Mouse (Mus musculus): ENCODE measurements around the gene Zbtb26. TPM values are rescaled to one million over a fixed set of nuclear protein-coding genes. Genes with fewer than 3 reads are reported as not detected.

The Zbtb26 gene
- polyA plus RNA-seq, 1 experiment, result 0.03 TPM

DNA sequence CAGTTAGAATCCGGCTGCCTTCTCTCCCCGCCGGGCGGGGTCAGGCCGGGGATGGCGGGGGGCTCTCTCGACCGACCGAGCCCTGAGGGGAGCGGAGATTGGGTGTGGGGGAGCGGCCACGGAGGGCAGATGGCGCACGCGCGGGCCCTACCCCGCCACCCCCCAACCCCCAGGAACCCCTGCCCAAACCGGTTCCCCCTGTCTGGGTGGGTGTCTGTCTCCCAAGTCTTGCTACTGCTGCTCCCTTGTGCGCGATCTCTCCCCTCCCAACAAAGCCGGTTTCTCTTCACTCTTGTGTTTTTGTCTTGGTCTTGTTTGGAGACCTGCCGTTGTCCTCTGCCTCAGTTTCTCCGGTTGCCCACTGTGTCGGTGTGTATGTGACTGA lies 9.4 kb upstream of the Zbtb26 start:
- TF ChIP-seq TAL1 (IDR thresholded peaks at IDR 0.05; ENCODE audit: low read length) (no peak), GATA1 (IDR thresholded peaks at IDR 0.05; ENCODE audit: low read length) (no peak)
- Histone ChIP-seq H3K4me1 (ENCODE audit: control insufficient read depth) (peaks cover 30% of the 10 kb centered on the region), H3K4me3 (replicated peaks) (peak overlapping the region; percentile 93), H3K9me3 (ENCODE audit: control insufficient read depth, low read length) (no peaks in the 10 kb centered on the region), H3K27me3 (ENCODE audit: control insufficient read depth) (no peaks in the 10 kb centered on the region), H3K36me3 (ENCODE audit: control insufficient read depth) (peaks cover 2% of the 10 kb centered on the region)

DNA sequence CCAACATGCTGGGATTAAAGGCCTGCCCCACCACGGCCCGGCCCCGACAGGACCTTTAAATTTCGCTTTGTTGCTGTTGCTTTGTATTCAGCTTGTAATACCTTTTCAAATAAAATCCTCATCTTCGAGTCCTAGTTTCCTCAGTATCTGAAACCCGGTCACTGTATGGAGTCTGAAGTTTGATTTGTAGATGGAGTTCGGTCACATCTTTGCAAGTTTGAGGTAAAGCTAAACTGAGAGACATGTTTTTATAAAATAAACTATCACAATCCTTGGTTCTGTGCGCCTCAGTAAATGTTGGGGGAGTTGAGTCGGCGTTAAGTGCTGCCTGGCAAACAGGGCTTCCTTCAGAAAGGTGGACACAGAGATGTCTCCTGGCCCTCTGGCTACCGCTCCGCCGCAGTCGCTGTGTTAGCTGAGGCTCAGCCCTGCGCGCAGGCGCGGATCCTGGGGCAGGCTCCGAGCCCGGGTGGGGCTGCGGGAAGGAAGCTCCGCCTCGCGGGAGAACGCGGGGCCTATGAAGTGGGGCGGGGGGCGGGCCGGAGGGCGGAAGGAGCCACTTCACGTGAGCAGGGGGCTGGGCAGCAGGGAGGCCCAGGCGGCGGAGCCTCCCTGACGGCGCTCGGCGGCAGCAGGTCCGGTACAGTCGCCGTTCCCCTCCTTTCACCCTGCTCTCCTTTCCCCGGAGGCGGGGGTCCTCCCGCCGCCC lies 8.9 kb upstream of the Zbtb26 start:
- Histone ChIP-seq H3K9me3 (ENCODE audit: control insufficient read depth, low read length) (no peaks in the 10 kb centered on the region), H3K4me3 (replicated peaks) (peak overlapping the region; percentile 93), H3K36me3 (ENCODE audit: control insufficient read depth) (peaks cover 2% of the 10 kb centered on the region), H3K27me3 (ENCODE audit: control insufficient read depth) (no peaks in the 10 kb centered on the region), H3K4me1 (ENCODE audit: control insufficient read depth) (peaks cover 30% of the 10 kb centered on the region)
- TF ChIP-seq TAL1 (IDR thresholded peaks at IDR 0.05; ENCODE audit: low read length) (no peak), GATA1 (IDR thresholded peaks at IDR 0.05; ENCODE audit: low read length) (no peak)

DNA sequence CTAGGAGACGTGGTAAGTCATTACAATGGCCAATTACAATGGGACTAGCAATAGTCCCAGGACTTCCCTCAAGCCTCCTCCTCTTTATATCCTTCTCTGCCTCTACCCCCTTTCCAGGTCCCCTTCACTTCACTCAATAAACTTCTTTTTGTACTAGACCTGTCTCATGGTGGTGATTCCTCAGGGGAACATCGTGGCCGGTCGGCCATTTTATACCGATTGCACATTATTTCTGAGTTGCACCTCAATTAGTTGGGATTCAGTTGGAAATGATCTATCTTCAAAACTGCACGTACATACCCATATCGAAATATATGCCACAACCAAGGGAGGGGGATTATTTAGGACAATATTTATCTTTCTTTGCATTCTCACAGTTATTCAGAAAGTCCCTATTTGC lies 11.3 kb downstream of the Zbtb26 start:
- no peaks in the 10 kb centered on the region for H3K27me3 ChIP-seq (ENCODE audit: control insufficient read depth)
- no peak for TF ChIP-seq GATA1 (IDR thresholded peaks at IDR 0.05; ENCODE audit: low read length)
- no peak for TF ChIP-seq TAL1 (IDR thresholded peaks at IDR 0.05; ENCODE audit: low read length)
- H3K9me3 ChIP-seq (ENCODE audit: control insufficient read depth, low read length), result no peaks in the 10 kb centered on the region
- H3K36me3 ChIP-seq (ENCODE audit: control insufficient read depth), result peaks cover 43% of the 10 kb centered on the region
- peak overlapping the region; percentile 99 for H3K4me3 ChIP-seq (replicated peaks)
- H3K4me1 ChIP-seq (ENCODE audit: control insufficient read depth), result peaks cover 34% of the 10 kb centered on the region

GRCm38 (mm10) chr2:37430593-37431464 lies 12.1 kb downstream of the Zbtb26 start:
- H3K9me3 ChIP-seq (ENCODE audit: control insufficient read depth, low read length), result no peaks in the 10 kb centered on the region
- peaks cover 34% of the 10 kb centered on the region for H3K4me1 ChIP-seq (ENCODE audit: control insufficient read depth)
- TF ChIP-seq GATA1 (IDR thresholded peaks at IDR 0.05; ENCODE audit: low read length) (no peak), TAL1 (IDR thresholded peaks at IDR 0.05; ENCODE audit: low read length) (no peak)
- H3K4me3 ChIP-seq (replicated peaks), result peak overlapping the region; percentile 99
- no peaks in the 10 kb centered on the region for H3K27me3 ChIP-seq (ENCODE audit: control insufficient read depth)
- H3K36me3 ChIP-seq (ENCODE audit: control insufficient read depth), result peaks cover 39% of the 10 kb centered on the region

DNA sequence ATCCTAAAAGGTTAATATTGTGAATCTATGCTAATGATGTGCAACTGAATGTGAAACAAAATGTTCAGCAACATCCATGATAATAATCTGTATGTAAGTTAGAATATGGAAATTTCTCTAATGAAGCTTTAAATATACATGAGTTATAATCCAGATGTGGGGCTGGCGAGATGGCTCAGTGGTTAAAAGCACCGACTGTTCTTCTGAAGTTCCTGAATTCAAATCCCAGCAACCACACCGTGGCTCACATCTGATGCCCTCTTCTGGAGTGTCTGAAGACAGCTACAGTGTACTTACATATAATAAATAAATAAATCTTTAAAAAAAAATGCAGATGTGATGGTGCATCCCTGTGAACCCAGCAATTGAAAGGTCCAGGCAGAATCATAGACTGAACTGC lies 19.3 kb downstream of the Zbtb26 start:
- peak overlapping the region; percentile 96 for H3K4me3 ChIP-seq (replicated peaks)
- H3K4me1 ChIP-seq (ENCODE audit: control insufficient read depth), result peaks cover 47% of the 10 kb centered on the region
- no peaks in the 10 kb centered on the region for H3K9me3 ChIP-seq (ENCODE audit: control insufficient read depth, low read length)
- H3K36me3 ChIP-seq (ENCODE audit: control insufficient read depth), result peaks cover 42% of the 10 kb centered on the region
- no peak for TF ChIP-seq GATA1 (IDR thresholded peaks at IDR 0.05; ENCODE audit: low read length)
- no peak for TF ChIP-seq TAL1 (IDR thresholded peaks at IDR 0.05; ENCODE audit: low read length)
- no peaks in the 10 kb centered on the region for H3K27me3 ChIP-seq (ENCODE audit: control insufficient read depth)

DNA sequence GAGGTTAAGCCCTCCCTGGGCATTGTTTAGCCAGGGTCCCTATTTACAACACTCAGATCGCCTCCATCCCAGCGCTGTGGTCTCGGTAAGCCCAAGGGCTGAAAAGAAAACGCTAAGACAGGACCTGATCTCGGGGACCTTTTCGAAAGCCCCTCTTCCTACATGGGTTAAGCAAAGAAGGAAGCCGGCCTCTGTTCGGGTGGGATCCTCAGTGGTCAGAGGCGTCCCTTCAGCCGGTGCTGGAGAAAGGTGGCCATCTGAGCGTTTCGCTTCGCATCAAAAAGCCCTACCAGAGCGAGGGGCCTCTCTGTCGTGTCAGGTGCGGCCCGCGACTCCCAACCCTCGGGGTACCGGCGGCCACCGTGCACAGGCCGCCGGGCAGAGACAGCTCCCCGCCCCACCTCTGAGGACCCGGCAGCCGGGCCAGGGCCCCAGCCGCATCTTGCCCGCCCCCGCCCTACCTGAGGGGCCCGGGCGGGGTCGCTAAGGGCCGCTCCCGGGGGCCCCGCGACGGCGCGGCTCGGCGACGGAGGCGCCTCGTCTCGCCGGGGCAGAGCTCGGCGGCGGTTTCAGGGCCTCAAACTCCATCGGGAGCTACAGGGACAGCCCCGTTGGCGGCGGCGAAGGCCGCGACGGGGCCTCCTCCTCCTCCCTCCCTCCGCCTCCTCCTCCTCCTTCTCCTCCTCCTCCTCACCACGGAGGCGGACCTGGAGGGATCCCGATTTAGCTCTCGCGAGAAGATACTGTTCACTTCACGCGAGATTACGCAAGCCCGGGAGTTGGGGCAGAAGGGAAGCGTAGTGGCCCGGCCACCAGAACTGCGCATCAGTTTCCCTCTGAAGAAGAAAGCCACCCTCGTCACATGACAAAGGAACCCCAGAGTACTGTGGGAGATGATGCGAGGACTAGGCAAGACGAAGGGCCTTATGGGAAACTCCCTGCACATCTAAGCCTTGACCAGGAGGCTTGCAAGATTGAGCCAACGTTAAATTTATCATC lies 20.3 kb downstream of the Zbtb26 start, which contains the start of gene Rc3h2:
Rc3h2 (minus strand) TSS at position 598 of the 999 bp plus-strand sequence.
- H3K27me3 ChIP-seq (ENCODE audit: control insufficient read depth), result no peaks in the 10 kb centered on the region
- H3K4me3 ChIP-seq (replicated peaks), result peak within 1 kb of the TSS; percentile 96
- TF ChIP-seq TAL1 (IDR thresholded peaks at IDR 0.05; ENCODE audit: low read length) (no peak), GATA1 (IDR thresholded peaks at IDR 0.05; ENCODE audit: low read length) (no peak)
- peaks cover 35% of the 10 kb centered on the region for H3K36me3 ChIP-seq (ENCODE audit: control insufficient read depth)
- peaks cover 45% of the 10 kb centered on the region for H3K4me1 ChIP-seq (ENCODE audit: control insufficient read depth)
- no peaks in the 10 kb centered on the region for H3K9me3 ChIP-seq (ENCODE audit: control insufficient read depth, low read length)

- peak overlapping the region; percentile 96 for H3K4me3 ChIP-seq (replicated peaks)
- peaks cover 32% of the 10 kb centered on the region for H3K36me3 ChIP-seq (ENCODE audit: control insufficient read depth)
- no peaks in the 10 kb centered on the region for H3K9me3 ChIP-seq (ENCODE audit: control insufficient read depth, low read length)
- peaks cover 45% of the 10 kb centered on the region for H3K4me1 ChIP-seq (ENCODE audit: control insufficient read depth)
- H3K27me3 ChIP-seq (ENCODE audit: control insufficient read depth), result no peaks in the 10 kb centered on the region
- TF ChIP-seq GATA1 (IDR thresholded peaks at IDR 0.05; ENCODE audit: low read length) (no peak; the same call in 1 of the 2 replicates), TAL1 (IDR thresholded peaks at IDR 0.05; ENCODE audit: low read length) (no peak)
These were observed 21.0 kb downstream of the Zbtb26 start for GRCm38 (mm10) chr2:37421903-37422302.

- no peaks in the 10 kb centered on the region for H3K27me3 ChIP-seq (ENCODE audit: control insufficient read depth)
- H3K4me3 ChIP-seq (replicated peaks), result no peak overlapping the region
- H3K4me1 ChIP-seq (ENCODE audit: control insufficient read depth), result no peaks in the 10 kb centered on the region
- TF ChIP-seq TAL1 (IDR thresholded peaks at IDR 0.05; ENCODE audit: low read length) (no peak), GATA1 (IDR thresholded peaks at IDR 0.05; ENCODE audit: low read length) (no peak)
- H3K9me3 ChIP-seq (ENCODE audit: control insufficient read depth, low read length), result no peaks in the 10 kb centered on the region
- H3K36me3 ChIP-seq (ENCODE audit: control insufficient read depth), result peaks cover 73% of the 10 kb centered on the region
These were observed 47.4 kb downstream of the Zbtb26 start for GRCm38 (mm10) chr2:37395539-37395938.

Data from erythroblast, embryonic 14.5 days (primary cell).